Comparison of ENCODE assay signal across 31 mouse cellular contexts in genomic region chr17:86381464-86381863, GRCm38 (mm10).
"Had no signal": no experiment of that assay in that cellular context is flagged by ENCODE, and none has a peak within 500 bp of the region (broad histone marks: within the 10 kb centered on the region; RNA-seq: fewer than 3 reads in every experiment).

No protein-coding gene starts in this region.

- H3K4me3 ChIP-seq: limb, embryonic 10.5 days; limb, embryonic 12.5 days; limb, embryonic 13.5 days; limb, embryonic 15.5 days; liver, embryonic 12.5 days; liver, embryonic 13.5 days; liver, embryonic 15.5 days; lung, embryonic 15.5 days; megakaryocyte, embryonic 14.5 days; midbrain, embryonic 10.5 days; midbrain, embryonic 12.5 days; midbrain, embryonic 13.5 days; midbrain, embryonic 15.5 days; myocyte; neural tube, embryonic 12.5 days had no signal

- H3K27ac ChIP-seq: limb, embryonic 12.5 days; limb, embryonic 13.5 days; limb, embryonic 15.5 days; liver, embryonic 12.5 days; liver, embryonic 13.5 days; liver, embryonic 14.5 days; liver, embryonic 15.5 days; lung, embryonic 15.5 days; macrophage; midbrain, embryonic 10.5 days; midbrain, embryonic 12.5 days; midbrain, embryonic 13.5 days; midbrain, embryonic 15.5 days; neural tube, embryonic 12.5 days had no signal

- H3K9me3 ChIP-seq: limb, embryonic 10.5 days; limb, embryonic 12.5 days; limb, embryonic 13.5 days; limb, embryonic 15.5 days; liver, embryonic 12.5 days; liver, embryonic 13.5 days; liver, embryonic 15.5 days; lung, embryonic 15.5 days; midbrain, embryonic 10.5 days; midbrain, embryonic 12.5 days; midbrain, embryonic 13.5 days; midbrain, embryonic 15.5 days; neural tube, embryonic 12.5 days had no signal

- H3K36me3 ChIP-seq: limb, embryonic 10.5 days; limb, embryonic 12.5 days; limb, embryonic 13.5 days; limb, embryonic 15.5 days; liver, embryonic 12.5 days; liver, embryonic 13.5 days; liver, embryonic 15.5 days; lung, embryonic 15.5 days; midbrain, embryonic 10.5 days; midbrain, embryonic 12.5 days; midbrain, embryonic 13.5 days; midbrain, embryonic 15.5 days; neural tube, embryonic 12.5 days had no signal

- ATAC-seq: liver, embryonic 12.5 days; liver, postnatal 0 days; lung, postnatal 0 days; midbrain, embryonic 13.5 days; midbrain, embryonic 15.5 days; midbrain, embryonic 16.5 days had no signal

- H3K27me3 ChIP-seq: limb, embryonic 12.5 days; limb, embryonic 13.5 days; limb, embryonic 15.5 days; liver, embryonic 12.5 days; liver, embryonic 13.5 days; liver, embryonic 15.5 days; lung, embryonic 15.5 days; midbrain, embryonic 13.5 days; midbrain, embryonic 15.5 days; neural tube, embryonic 12.5 days had no signal

- H3K9ac ChIP-seq: limb, embryonic 12.5 days; limb, embryonic 13.5 days; limb, embryonic 15.5 days; liver, embryonic 12.5 days; liver, embryonic 13.5 days; liver, embryonic 14.5 days; liver, embryonic 15.5 days; liver, postnatal 0 days; lung, embryonic 14.5 days; lung, embryonic 15.5 days; midbrain, embryonic 12.5 days; midbrain, embryonic 13.5 days; midbrain, embryonic 15.5 days; neural tube, embryonic 12.5 days had no signal

- H3K4me2 ChIP-seq: limb, embryonic 12.5 days; limb, embryonic 13.5 days; limb, embryonic 15.5 days; liver, embryonic 11.5 days; liver, embryonic 12.5 days; liver, embryonic 13.5 days; liver, embryonic 15.5 days; lung, embryonic 14.5 days; lung, embryonic 15.5 days; midbrain, embryonic 11.5 days; midbrain, embryonic 12.5 days; midbrain, embryonic 13.5 days; midbrain, embryonic 15.5 days; neural tube, embryonic 12.5 days had no signal

- DNase-seq: left cerebral cortex, postnatal 4 days; liver; liver, embryonic 13.5 days; liver, postnatal 0 days; lung, adult 18-20 months; lung, adult 2 months; lung, embryonic 14.5 days; lung, postnatal 10 days; lung, postnatal 14 days; lung, postnatal 36 days; midbrain, embryonic 14.5 days had no signal
